Mouse (Mus musculus) stomach, embryonic 16.5 days (tissue): Measurements from ENCODE around the gene BC034090. TPM values are rescaled to one million over a fixed set of nuclear protein-coding genes. Genes with fewer than 3 reads are reported as not detected.

Experiments used
- ATAC-seq: fragments of 200-750 bp; cut with Nextera tagmentation; 2 replicates; pipeline ENCODE4 v1.8.0; 2017; ENCODE audit warnings: moderate number of reproducible peaks, moderate TSS enrichment; ENCODE audit not compliant: insufficient read depth, low FRiP score
- H3K27ac ChIP-seq: fragments of 300-500 bp; sonication (generic); 2 replicates; pipeline ENCODE4 v1.5.1; 2014; ENCODE audit warnings: low read length
- H3K27me3 ChIP-seq: fragments of 300-500 bp; sonication (generic); 2 replicates; pipeline ENCODE4 v1.6.1; 2014; ENCODE audit warnings: low read length, control low read depth, mixed read lengths; ENCODE audit not compliant: control insufficient read depth, insufficient read depth
- H3K36me3 ChIP-seq: fragments of 300-500 bp; sonication (generic); 2 replicates; pipeline ENCODE4 v1.6.1; 2014; ENCODE audit warnings: low read length; ENCODE audit not compliant: control insufficient read depth, insufficient read depth
- H3K4me1 ChIP-seq: fragments of 300-500 bp; sonication (generic); 2 replicates; pipeline ENCODE4 v1.6.1; 2014; ENCODE audit warnings: low read length, control low read depth, mixed read lengths; ENCODE audit not compliant: control insufficient read depth, insufficient read depth
- H3K4me2 ChIP-seq: fragments of 300-500 bp; sonication (generic); 2 replicates; pipeline ENCODE4 v1.6.1; 2014; ENCODE audit warnings: low read depth, low read length, mixed read lengths
- H3K4me3 ChIP-seq: fragments of 300-500 bp; sonication (generic); replicated peaks from 2 replicates; pipeline ENCODE4 v1.5.1; 2014; ENCODE audit warnings: mild to moderate bottlenecking, low read length
- H3K9ac ChIP-seq: fragments of 300-500 bp; sonication (generic); 2 replicates; pipeline ENCODE4 v1.6.1; 2014; ENCODE audit warnings: low read length
- H3K9me3 ChIP-seq: fragments of 300-500 bp; sonication (generic); replicated peaks from 2 replicates; pipeline ENCODE4 v1.6.1; 2016; ENCODE audit warnings: low read length, control low read depth; ENCODE audit not compliant: control insufficient read depth
- WGBS: fragments of 180-500 bp; shearing (Covaris S2); extraction: QIAGEN DNeasy Blood & Tissue Kit; methylation state at CpG from one replicate; pipeline ENCODE4 v1.1.7; 2014; 5-methylcytosine and 5-hydroxymethylcytosine counted together
- polyA plus RNA-seq: library from polyadenylated mRNA; unstranded; fragments of >200 nt; fragmentation: Nextera tagmentation; extraction: Ambion mirVana; gene quantifications from 2 replicates; pipeline ENCODE4 v1.2.1, GENCODE M21; 2015

The BC034090 gene
- polyA plus RNA-seq, 1 experiment from 2014 or later = 2.5 TPM

DNA sequence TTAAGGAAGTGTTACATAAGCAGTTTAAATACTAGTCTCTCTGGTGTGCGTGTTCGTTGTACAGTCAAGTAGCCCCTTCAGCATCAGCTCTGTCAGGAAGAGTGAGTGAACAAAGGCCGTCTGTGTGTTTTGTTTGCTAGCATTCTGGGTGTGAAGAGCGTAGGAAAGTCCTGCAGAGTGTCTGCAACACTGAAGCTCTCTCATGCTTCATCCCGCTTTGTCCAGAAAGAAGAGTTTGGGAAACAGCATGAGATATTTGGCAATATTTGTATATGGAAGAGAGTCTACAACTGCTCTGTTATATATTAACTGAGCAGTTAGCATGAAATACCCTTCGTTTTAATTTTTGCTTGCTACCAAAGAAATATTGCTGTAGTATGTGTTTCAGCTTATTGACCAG is 44.7 kb downstream of the BC034090 start:
- Histone ChIP-seq H3K27me3 (no peaks in the 10 kb centered on the region), H3K9me3 (no peaks in the 10 kb centered on the region), H3K4me3 (no peak overlapping the region), H3K9ac (no peak overlapping the region), H3K36me3 (0 out of 2 replicates have a peak, but pooled peaks cover 3% of the 10 kb centered on the region), H3K4me2 (no peak overlapping the region), H3K27ac (no peak overlapping the region), H3K4me1 (peaks cover 5% of the 10 kb centered on the region)
- no peak for ATAC-seq
- 64% methylated on average over 6 of the region's 6 CpGs for WGBS

DNA sequence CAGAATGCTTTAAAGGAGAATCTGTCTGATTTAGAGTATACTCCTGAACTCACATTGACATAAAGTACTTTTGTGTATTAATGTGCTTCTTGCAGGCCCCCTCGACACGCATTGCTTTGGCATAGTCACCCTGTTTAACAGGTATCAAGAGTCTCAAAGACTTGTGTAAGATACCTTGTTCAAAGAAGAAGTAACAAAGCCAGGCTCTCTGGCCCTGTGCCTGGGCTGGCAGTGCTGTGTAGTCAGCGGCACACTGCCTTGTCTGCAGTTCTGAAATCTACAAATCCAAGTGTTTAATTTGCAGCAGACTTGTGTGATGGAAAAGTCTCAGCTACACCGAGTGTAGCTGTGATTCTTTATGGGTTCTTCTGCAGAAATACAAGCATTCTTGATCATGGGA is 47.6 kb downstream of the BC034090 start:
- Histone ChIP-seq H3K36me3 (0 out of 2 replicates have a peak, but pooled peaks cover 3% of the 10 kb centered on the region), H3K4me1 (peaks cover 9% of the 10 kb centered on the region), H3K9ac (no peak overlapping the region), H3K4me3 (no peak overlapping the region), H3K27me3 (no peaks in the 10 kb centered on the region), H3K9me3 (no peaks in the 10 kb centered on the region), H3K4me2 (no peak overlapping the region), H3K27ac (no peak overlapping the region)
- 83% methylated on average over 4 of the region's 4 CpGs for WGBS
- ATAC-seq = no peak

DNA sequence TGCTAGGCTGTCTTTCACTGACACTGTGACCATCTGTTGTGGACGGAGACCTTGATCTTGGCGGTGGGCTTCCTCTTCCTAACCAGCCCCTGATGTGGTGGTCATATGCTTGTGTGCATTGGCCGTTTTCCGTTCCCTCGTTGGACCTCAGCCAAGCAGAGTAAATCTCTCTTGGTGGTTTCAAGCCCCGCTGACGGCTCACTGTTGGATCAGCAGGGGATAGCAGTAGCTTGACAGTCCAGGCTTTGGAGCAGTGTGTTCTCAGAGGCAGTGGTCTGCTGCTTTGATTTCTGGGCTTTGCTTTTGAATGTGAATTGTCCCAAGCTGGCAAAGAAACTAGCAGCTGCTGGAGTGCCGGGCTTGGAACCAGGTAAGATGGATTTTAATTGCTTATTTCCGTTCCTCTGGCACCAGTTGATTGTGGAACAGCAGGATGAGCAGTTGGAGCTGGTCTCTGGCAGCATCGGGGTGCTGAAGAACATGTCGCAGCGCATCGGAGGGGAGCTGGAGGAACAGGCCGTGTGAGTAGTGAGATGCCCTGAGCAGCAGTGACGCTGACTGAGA is 51.4 kb downstream of the BC034090 start:
- ATAC-seq = no peak
- Histone ChIP-seq H3K27me3 (no peaks in the 10 kb centered on the region), H3K9ac (no peak overlapping the region), H3K4me3 (no peak overlapping the region), H3K27ac (no peak overlapping the region), H3K4me2 (no peak overlapping the region), H3K9me3 (no peaks in the 10 kb centered on the region), H3K4me1 (peaks cover 4% of the 10 kb centered on the region; the same call in 1 of the 2 replicates), H3K36me3 (0 out of 2 replicates have a peak, but pooled peaks cover 5% of the 10 kb centered on the region)
- WGBS = 68% methylated on average over 15 of the region's 15 CpGs

- H3K36me3 ChIP-seq = 0 out of 2 replicates have a peak, but pooled peaks cover 5% of the 10 kb centered on the region
- no peak overlapping the region for H3K4me2 ChIP-seq
- no peak overlapping the region for H3K9ac ChIP-seq
- H3K9me3 ChIP-seq = no peaks in the 10 kb centered on the region
- no peaks in the 10 kb centered on the region for H3K27me3 ChIP-seq
- H3K27ac ChIP-seq = no peak overlapping the region
- ATAC-seq = no peak
- H3K4me3 ChIP-seq = no peak overlapping the region
- WGBS = 52% methylated on average over 2 of the region's 2 CpGs
- H3K4me1 ChIP-seq = peaks cover 4% of the 10 kb centered on the region; the same call in 1 of the 2 replicates
Observed at GRCm38 (mm10) chr1:155191671-155192070, 52.6 kb downstream of the BC034090 start.

DNA sequence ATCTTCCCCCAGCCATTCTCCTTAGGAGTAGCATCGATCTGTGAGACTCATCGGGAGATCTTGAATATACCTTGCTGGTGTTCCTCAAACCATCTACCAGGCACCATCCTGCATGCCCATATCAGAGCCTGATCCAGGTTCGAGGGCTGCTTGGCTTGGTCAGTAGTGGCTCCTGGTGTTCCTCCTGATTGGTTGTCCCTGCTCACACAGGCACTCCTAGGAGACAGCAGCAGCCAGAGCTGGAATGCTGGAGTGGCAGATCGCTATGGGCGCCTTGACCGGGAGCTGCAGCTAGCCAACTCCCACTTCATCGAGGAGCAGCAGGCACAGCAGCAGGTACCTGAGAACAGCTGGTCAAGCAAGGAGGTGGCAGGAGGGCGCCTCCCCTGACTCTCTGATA is 53.0 kb downstream of the BC034090 start:
- Histone ChIP-seq H3K27ac (no peak overlapping the region), H3K9ac (no peak overlapping the region), H3K4me2 (no peak overlapping the region), H3K36me3 (0 out of 2 replicates have a peak, but pooled peaks cover 5% of the 10 kb centered on the region), H3K9me3 (no peaks in the 10 kb centered on the region), H3K4me3 (no peak overlapping the region), H3K27me3 (no peaks in the 10 kb centered on the region), H3K4me1 (peaks cover 4% of the 10 kb centered on the region; the same call in 1 of the 2 replicates)
- ATAC-seq = no peak
- 87% methylated on average over 8 of the region's 8 CpGs for WGBS

DNA sequence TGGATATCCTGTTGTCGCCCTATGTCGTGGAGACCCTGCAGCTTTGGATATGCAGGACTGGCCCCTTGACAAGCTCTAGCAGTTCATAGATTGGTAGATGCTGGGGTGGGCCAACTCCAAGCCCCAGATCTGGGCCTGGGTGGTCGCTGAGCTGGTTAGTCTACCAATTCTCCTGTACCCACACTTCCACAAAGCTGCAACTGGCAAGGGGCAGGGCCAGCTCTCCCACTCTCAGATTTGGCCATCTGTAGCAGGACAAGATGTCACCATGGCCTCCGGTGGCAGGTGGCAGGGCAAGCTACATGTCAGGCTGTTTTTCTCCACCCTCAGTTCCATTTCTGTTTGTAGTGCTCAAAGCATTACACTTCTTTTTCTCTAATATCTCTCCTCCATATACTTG is 55.6 kb downstream of the BC034090 start:
- Histone ChIP-seq H3K9ac (no peak overlapping the region), H3K4me3 (no peak overlapping the region), H3K4me2 (no peak overlapping the region), H3K4me1 (peaks cover 4% of the 10 kb centered on the region; the same call in 1 of the 2 replicates), H3K27ac (no peak overlapping the region), H3K27me3 (no peaks in the 10 kb centered on the region), H3K36me3 (0 out of 2 replicates have a peak, but pooled peaks cover 5% of the 10 kb centered on the region), H3K9me3 (no peaks in the 10 kb centered on the region)
- ATAC-seq = no peak
- 90% methylated on average over 4 of the region's 4 CpGs for WGBS

DNA sequence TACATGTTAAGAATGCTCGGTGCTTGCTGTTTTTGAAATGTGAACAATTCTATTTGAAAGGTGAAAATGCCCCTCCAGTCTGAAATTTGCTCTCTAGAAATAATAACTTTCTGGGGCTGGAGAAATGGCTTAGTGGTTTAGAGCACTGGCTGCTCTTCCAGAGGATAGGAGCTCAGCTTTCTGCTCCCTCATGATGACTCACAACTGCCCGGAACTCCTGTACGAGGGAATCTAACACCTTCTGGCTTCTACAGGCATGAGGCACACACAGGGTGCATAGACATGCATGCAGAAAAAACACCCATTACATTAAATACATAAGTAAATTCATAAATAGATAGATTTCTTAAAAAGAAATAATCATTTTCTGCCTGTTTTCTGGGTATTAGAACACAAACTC is 60.1 kb downstream of the BC034090 start:
- Histone ChIP-seq H3K27ac (no peak overlapping the region), H3K9me3 (no peaks in the 10 kb centered on the region), H3K9ac (no peak overlapping the region), H3K4me3 (no peak overlapping the region), H3K36me3 (no peaks in the 10 kb centered on the region), H3K4me1 (no peaks in the 10 kb centered on the region), H3K27me3 (no peaks in the 10 kb centered on the region), H3K4me2 (no peak overlapping the region)
- ATAC-seq = no peak
- 78% methylated on average over 3 of the region's 3 CpGs for WGBS

GRCm38 (mm10) chr1:155178192-155178924 is 65.9 kb downstream of the BC034090 start:
- no peak overlapping the region for H3K9ac ChIP-seq
- WGBS = 84% methylated on average over 2 of the region's 2 CpGs
- no peaks in the 10 kb centered on the region for H3K27me3 ChIP-seq
- no peak for ATAC-seq
- H3K4me2 ChIP-seq = no peak overlapping the region
- H3K4me1 ChIP-seq = no peaks in the 10 kb centered on the region
- no peak overlapping the region for H3K4me3 ChIP-seq
- no peaks in the 10 kb centered on the region for H3K36me3 ChIP-seq
- no peaks in the 10 kb centered on the region for H3K9me3 ChIP-seq
- no peak overlapping the region for H3K27ac ChIP-seq

DNA sequence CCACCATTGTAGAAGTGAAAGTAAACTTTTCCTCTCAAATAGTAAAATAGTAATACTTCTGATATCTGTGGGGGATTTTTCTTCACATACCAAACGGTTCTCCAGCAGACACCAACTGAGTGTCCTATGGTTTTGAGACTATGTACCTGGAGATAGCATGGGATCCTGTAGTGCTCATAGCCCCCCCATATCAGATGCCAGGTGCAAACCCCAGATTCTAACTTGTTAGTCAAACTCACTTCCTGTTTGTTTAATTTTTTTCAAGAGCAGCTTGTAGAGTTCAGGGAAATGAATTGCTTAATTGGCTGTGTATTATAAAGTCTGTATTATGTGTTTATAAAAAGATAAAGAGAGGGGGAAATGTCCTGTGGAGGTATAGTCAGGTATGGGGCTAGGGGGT is 69.8 kb downstream of the BC034090 start:
- no peak overlapping the region for H3K9ac ChIP-seq
- H3K4me3 ChIP-seq = no peak overlapping the region
- no peaks in the 10 kb centered on the region for H3K27me3 ChIP-seq
- H3K27ac ChIP-seq = no peak overlapping the region
- no peak for ATAC-seq
- H3K4me2 ChIP-seq = no peak overlapping the region
- no peaks in the 10 kb centered on the region for H3K36me3 ChIP-seq
- WGBS = 69% methylated on average over 1 of the region's 1 CpGs
- H3K9me3 ChIP-seq = no peaks in the 10 kb centered on the region
- H3K4me1 ChIP-seq = no peaks in the 10 kb centered on the region
